Mouse (Mus musculus) embryonic fibroblast, embryonic 13.5 days (primary cell): Measurements from ENCODE around the gene Zfp398. TPM values are rescaled to one million over a fixed set of nuclear protein-coding genes. Genes with fewer than 3 reads are reported as not detected.
"Not testable (repeated sequence)": the region's sequence is repeated elsewhere in the genome, so short reads cannot be mapped to it uniquely, and the experiment has no call there.

Experiments used
- H3K27ac ChIP-seq: 2 replicates; pipeline ENCODE4 v1.5.1; 2012; ENCODE audit warnings: low read length, control low read depth, inconsistent platforms; ENCODE audit not compliant: insufficient read depth
- H3K4me1 ChIP-seq: 2 replicates; pipeline ENCODE4 v1.6.1; 2011; ENCODE audit warnings: low read length; ENCODE audit not compliant: control insufficient read depth, insufficient read depth
- H3K4me3 ChIP-seq: 2 replicates; pipeline ENCODE4 v1.5.1; 2011; ENCODE audit warnings: mild to moderate bottlenecking, control low read depth, low read length; ENCODE audit not compliant: insufficient read depth
- CTCF ChIP-seq: IDR thresholded peaks from 2 replicates; pipeline ENCODE4 v1.5.1; 2011; ENCODE audit warnings: mild to moderate bottlenecking, control low read depth, low read length, moderate library complexity, borderline replicate concordance; ENCODE audit not compliant: insufficient read depth
- POLR2A ChIP-seq: IDR thresholded peaks from 2 replicates; pipeline ENCODE4 v1.6.1; 2011; ENCODE audit warnings: low read depth, mild to moderate bottlenecking, control low read depth, low read length, moderate library complexity
- polyA plus RNA-seq: library from polyadenylated mRNA; stranded (reverse); fragments of >200 nt; gene quantifications from 2 replicates; pipeline ENCODE4 v1.2.4, GENCODE M21; 2011; ENCODE audit warnings: low read depth; ENCODE audit not compliant: missing spikeins, insufficient read length

Zfp398 gene
- polyA plus RNA-seq, 1 experiment = 8.1 TPM

GRCm38 (mm10) chr6:47842337-47842736, 6.9 kb downstream of the Zfp398 start:
- TF ChIP-seq POLR2A = no peak
- TF ChIP-seq CTCF = no peak
- no peaks in the 10 kb centered on the region; the same call in 1 of the 2 replicates for H3K4me1 ChIP-seq
- H3K4me3 ChIP-seq = no peak overlapping the region
- H3K27ac ChIP-seq = no peak overlapping the region

GRCm38 (mm10) chr6:47845779-47846178, 10.3 kb downstream of the Zfp398 start:
- H3K4me1 ChIP-seq = no peaks in the 10 kb centered on the region
- no peak overlapping the region for H3K27ac ChIP-seq
- H3K4me3 ChIP-seq = no peak overlapping the region
- no peak for TF ChIP-seq POLR2A
- TF ChIP-seq CTCF = no peak

GRCm38 (mm10) chr6:47857241-47857640, 21.8 kb downstream of the Zfp398 start:
- Histone ChIP-seq H3K4me3 (no peak overlapping the region), H3K27ac (no peak overlapping the region), H3K4me1 (no peaks in the 10 kb centered on the region)
- TF ChIP-seq CTCF (no peak), POLR2A (no peak)

GRCm38 (mm10) chr6:47857729-47858128, 22.3 kb downstream of the Zfp398 start:
- H3K27ac ChIP-seq, H3K4me1 ChIP-seq, H3K4me3 ChIP-seq: not testable (repeated sequence)

- TF ChIP-seq CTCF (no peak), POLR2A (no peak)
Measured at GRCm38 (mm10) chr6:47872266-47872665, 36.8 kb downstream of the Zfp398 start.

GRCm38 (mm10) chr6:47877058-47877457, 41.6 kb downstream of the Zfp398 start, which contains the start of gene Zfp282:
Gene Zfp282, plus strand, starts transcription at chr6:47877204.
- 0 out of 2 replicates have a peak, but pooled peaks cover 6% of the 10 kb centered on the region for H3K4me1 ChIP-seq
- H3K4me3 ChIP-seq = peak within 1 kb of the TSS; percentile 63
- peak within 1 kb of the TSS; percentile 96 for H3K27ac ChIP-seq
- TF ChIP-seq POLR2A = no peak
- no peak for TF ChIP-seq CTCF

More at GRCm38 (mm10) chr6:47872266-47872665, 36.8 kb downstream of the Zfp398 start:
- no peak overlapping the region for H3K27ac ChIP-seq
- no peaks in the 10 kb centered on the region for H3K4me1 ChIP-seq
- no peak overlapping the region for H3K4me3 ChIP-seq

GRCm38 (mm10) chr6:47877461-47878132, 42.1 kb downstream of the Zfp398 start:
- Histone ChIP-seq H3K4me1 (0 out of 2 replicates have a peak, but pooled peaks cover 6% of the 10 kb centered on the region), H3K27ac (peak overlapping the region; percentile 96), H3K4me3 (peak overlapping the region; percentile 63)
- TF ChIP-seq CTCF (0 out of 2 replicates have a peak, but pooled peaks have one; percentile 27), POLR2A (peak; percentile 85)

GRCm38 (mm10) chr6:47878133-47878514, 42.7 kb downstream of the Zfp398 start:
- H3K27ac ChIP-seq = peak overlapping the region; percentile 96
- peak overlapping the region; percentile 56 for H3K4me3 ChIP-seq
- TF ChIP-seq POLR2A = no peak
- 0 out of 2 replicates have a peak, but pooled peaks cover 6% of the 10 kb centered on the region for H3K4me1 ChIP-seq

GRCm38 (mm10) chr6:47878593-47878992, 43.1 kb downstream of the Zfp398 start:
- 0 out of 2 replicates have a peak, but pooled peaks cover 6% of the 10 kb centered on the region for H3K4me1 ChIP-seq
- peak overlapping the region; percentile 96; the same call in 1 of the 2 replicates for H3K27ac ChIP-seq
- TF ChIP-seq CTCF = no peak
- peak overlapping the region; percentile 56 for H3K4me3 ChIP-seq

- Histone ChIP-seq H3K4me3 (peak overlapping the region; percentile 56), H3K27ac (no peak overlapping the region), H3K4me1 (0 out of 2 replicates have a peak, but pooled peaks cover 6% of the 10 kb centered on the region)
- TF ChIP-seq CTCF = no peak
- TF ChIP-seq POLR2A = no peak
Measured at GRCm38 (mm10) chr6:47879049-47879716, 43.7 kb downstream of the Zfp398 start.
